Mouse (Mus musculus) liver (tissue): ENCODE results near the gene Yipf2.
"Not testable (repeated sequence)": the region's sequence is repeated elsewhere in the genome, so short reads cannot be mapped to it uniquely, and the experiment has no call there.

Experiments
- DNase-seq: peaks from one replicate; pipeline ENCODE4 v3.0.0-alpha.2; 2020; ENCODE audit warnings: mixed read lengths

Gene Yipf2

DNA sequence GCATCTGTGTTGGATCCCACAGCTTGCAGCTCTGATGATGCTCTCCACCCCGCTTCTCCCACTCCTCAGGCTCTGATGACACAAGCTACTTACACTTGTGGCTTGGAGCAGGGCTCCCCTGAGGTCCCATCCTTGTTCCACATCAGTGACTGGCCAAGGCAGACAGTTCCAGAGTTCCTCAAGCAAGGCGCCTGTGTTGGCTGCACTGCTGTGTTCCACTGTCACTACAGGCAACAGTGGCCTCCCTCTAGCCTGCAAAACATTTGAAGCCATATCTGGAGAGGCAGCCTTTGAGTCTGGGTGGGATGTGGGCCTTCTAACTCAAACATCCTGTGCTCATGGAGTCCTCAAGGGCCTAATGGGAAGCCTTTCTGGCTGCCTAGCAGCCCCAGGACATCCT, 35.6 kb downstream of the Yipf2 start:
- no peak for DNase-seq

GRCm38 (mm10) chr9:21555198-21555742, 37.4 kb downstream of the Yipf2 start:
- DNase-seq, result peak; percentile 41

DNA sequence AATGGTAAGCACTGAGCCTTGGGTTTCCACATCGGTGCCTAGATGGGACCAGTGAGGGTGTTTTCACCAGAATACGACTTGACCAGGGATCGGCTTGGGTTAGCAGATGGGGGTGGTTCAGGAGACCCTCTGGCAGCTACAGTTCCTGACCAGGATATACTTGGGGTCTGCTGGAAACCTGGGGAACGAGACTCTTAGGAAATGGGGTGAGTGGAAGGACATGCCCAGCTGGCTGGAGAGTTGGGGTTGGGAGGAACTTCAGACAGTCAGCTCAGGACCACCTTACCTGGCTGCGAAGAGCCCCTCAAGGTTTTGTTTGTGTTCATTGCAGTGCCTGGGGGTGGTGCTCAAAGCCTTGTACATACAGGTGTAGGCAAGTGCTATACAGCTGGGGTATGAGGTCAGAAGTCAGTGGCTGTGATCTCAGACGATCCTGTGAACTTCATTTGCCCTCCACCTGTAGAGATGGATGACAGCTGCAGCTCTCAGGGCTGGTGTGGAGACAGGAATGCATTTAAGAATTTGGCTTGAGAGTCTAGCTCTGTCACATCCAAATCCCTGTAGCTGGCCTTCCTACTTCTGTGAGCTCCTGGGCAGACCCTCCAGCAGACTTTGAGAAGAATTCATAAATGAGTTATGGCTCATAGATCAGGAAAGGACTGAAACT, 38.9 kb downstream of the Yipf2 start:
- DNase-seq, result no peak

DNA sequence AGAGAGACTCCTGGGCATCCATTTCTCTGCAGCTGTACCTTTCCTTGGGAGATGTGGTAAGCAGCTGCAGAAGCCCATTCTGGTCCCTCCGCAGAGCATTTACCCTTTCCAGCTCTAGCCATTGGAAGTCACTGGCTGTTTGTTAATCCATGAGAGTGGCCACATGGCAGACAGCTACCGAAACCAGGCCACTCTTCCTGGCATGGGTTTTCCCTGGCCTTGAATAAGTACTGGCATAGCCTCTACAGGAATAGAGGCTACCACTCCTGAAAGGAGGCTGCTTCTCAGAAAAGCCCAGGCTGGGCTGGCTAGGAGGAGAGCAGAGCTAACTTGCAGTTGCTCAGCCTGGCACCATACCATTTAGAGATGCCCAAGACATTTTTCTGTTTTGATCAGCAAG, 41.6 kb downstream of the Yipf2 start:
- no peak for DNase-seq

DNA sequence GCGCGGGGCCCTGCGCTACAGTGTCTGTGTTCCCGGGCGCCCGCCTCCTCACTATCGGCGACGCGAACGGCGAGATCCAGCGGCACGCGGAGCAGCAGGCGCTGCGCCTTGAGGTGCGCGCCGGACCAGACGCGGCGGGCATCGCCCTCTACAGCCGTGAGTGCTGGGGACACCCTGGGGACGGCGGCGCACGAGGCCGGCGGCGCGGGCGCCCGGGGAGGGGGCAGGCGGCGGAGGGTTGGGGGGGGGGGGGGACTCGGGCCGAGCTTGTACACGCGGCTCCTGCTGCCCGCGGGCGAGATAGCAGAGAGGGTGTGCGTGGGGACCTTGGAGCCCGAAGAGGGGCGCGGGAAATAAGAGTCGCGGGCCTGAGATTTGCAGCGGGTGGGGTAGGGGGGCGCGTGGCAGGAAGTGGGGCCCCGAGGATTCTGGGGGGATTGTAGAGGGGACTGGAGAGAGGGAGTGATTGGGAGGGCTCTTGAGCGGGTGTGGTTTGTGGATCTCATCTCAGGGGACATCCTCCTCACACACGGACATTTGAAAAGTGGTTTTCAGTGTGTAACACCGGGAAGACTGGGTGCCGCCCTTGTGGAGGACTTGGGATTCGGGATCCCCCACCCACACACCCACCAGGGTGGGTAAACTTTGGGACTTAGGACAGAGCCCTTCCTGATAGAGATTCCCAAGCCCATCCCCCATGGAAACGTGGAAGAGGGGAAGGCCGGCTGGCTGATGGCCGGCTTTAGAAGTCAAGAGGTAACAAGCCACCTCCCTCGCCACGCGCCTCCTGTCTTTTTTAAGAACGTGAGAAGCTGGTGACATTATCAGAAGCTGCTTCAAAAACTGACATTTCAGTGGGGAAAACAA, 45.3 kb downstream of the Yipf2 start:
- peak; percentile 79 for DNase-seq

DNA sequence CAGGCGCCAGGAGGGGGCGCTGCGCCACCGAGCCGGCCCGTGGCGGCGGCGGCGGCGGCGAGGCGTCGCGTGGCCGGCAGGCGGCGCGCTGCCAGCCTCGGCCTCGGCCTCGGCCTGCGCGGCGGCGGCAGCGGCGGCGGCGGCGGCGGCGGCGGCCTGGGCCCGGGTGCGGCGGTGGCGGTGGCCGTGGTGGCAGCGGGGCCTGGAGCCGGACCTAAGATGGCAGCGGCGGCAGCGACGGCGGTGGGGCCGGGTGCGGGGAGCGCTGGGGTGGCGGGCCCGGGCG, 45.9 kb downstream of the Yipf2 start, which contains the start of gene Carm1:
TSS of gene Carm1 (plus strand) at position 106 of the 286 bp plus-strand sequence.
- DNase-seq, result no peak

- DNase-seq, result peak; percentile 100
Measured at GRCm38 (mm10) chr9:21545916-21546788, 46.5 kb downstream of the Yipf2 start.

GRCm38 (mm10) chr9:21545351-21545915, 47.2 kb downstream of the Yipf2 start:
- no peak for DNase-seq

DNA sequence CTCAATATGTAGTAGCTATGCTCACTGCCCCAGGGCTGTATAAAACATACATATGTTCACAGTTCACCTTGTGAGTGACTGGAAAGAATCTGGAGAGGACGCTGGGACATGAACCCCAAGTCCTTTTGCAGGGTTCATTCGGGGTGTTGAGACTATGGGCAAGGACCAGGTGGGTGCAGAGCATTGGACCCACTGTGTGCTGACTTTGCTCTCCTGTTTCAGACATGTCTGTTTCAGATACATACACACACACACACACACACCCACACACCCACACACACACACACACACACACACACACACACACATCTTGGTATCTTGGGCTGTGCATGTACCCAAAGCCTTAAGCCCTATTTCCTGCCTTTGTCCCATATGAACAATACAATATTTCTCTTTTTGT, 50.6 kb downstream of the Yipf2 start:
- DNase-seq, result not testable (repeated sequence)

GRCm38 (mm10) chr9:21539981-21540753, 52.5 kb downstream of the Yipf2 start:
- DNase-seq, result no peak
